Mouse (Mus musculus) liver, postnatal 0 days (tissue): Measurements from ENCODE around the gene Dhrs13.
A peak's percentile ranks its signal among the peaks of the same experiment; 100 is the strongest.

Experiments used
- CTCF ChIP-seq: sonication (generic); IDR thresholded peaks from 2 replicates; pipeline ENCODE4 v1.5.1; 2016; ENCODE audit warnings: antibody characterized with exemption, low read depth
- EP300 ChIP-seq: IDR thresholded peaks from 2 replicates; pipeline ENCODE4 v1.6.1; 2016; ENCODE audit warnings: antibody characterized with exemption, low read depth, mild to moderate bottlenecking

GRCm38 (mm10) chr11:78044758-78045251, 12.7 kb downstream of the Dhrs13 start:
- TF ChIP-seq EP300, result peak; percentile 49
- no peak for TF ChIP-seq CTCF
